Mouse (Mus musculus) forebrain, embryonic 16.5 days (tissue): Measurements from ENCODE around the gene Syce1l. TPM values are rescaled to one million over a fixed set of nuclear protein-coding genes. Genes with fewer than 3 reads are reported as not detected.
A peak's percentile ranks its signal among the peaks of the same experiment; 100 is the strongest.

Experiments used
- ATAC-seq: fragments of 200-750 bp; cut with Nextera tagmentation; 2 replicates; pipeline ENCODE4 v1.8.0; 2017; ENCODE audit warnings: mild to moderate bottlenecking, moderate library complexity
- H3K27ac ChIP-seq: fragments of 300-500 bp; sonication (generic); 2 replicates; pipeline ENCODE4 v1.5.1; 2014; ENCODE audit warnings: low read length, control low read depth
- H3K27me3 ChIP-seq: fragments of 300-500 bp; sonication (generic); replicated peaks from 2 replicates; pipeline ENCODE4 v1.6.1; 2014; ENCODE audit warnings: low read length; ENCODE audit not compliant: control insufficient read depth, insufficient read depth
- H3K36me3 ChIP-seq: fragments of 300-500 bp; sonication (generic); 2 replicates; pipeline ENCODE4 v1.6.1; 2014; ENCODE audit not compliant: control insufficient read depth, insufficient read depth
- H3K4me1 ChIP-seq: fragments of 300-500 bp; sonication (generic); replicated peaks from 2 replicates; pipeline ENCODE4 v1.6.1; 2014; ENCODE audit warnings: low read length; ENCODE audit not compliant: control insufficient read depth, insufficient read depth
- H3K4me2 ChIP-seq: fragments of 300-500 bp; sonication (generic); 2 replicates; pipeline ENCODE4 v1.6.1; 2014; ENCODE audit warnings: mild to moderate bottlenecking, low read length, control low read depth
- H3K4me3 ChIP-seq: fragments of 300-500 bp; sonication (generic); replicated peaks from 2 replicates; pipeline ENCODE4 v1.5.1; 2014; ENCODE audit warnings: mild to moderate bottlenecking, low read length, control low read depth
- H3K9ac ChIP-seq: fragments of 300-500 bp; sonication (generic); replicated peaks from 2 replicates; pipeline ENCODE4 v1.6.1; 2014; ENCODE audit warnings: low read depth, low read length, control low read depth
- H3K9me3 ChIP-seq: fragments of 300-500 bp; sonication (generic); 2 replicates; pipeline ENCODE4 v1.6.1; 2016; ENCODE audit warnings: low read length; ENCODE audit not compliant: control insufficient read depth
- WGBS: fragments of 180-500 bp; shearing (Covaris S2); extraction: QIAGEN DNeasy Blood & Tissue Kit; methylation state at CpG from one replicate; pipeline ENCODE4 v1.1.7; 2014; 5-methylcytosine and 5-hydroxymethylcytosine counted together
- polyA plus RNA-seq: library from polyadenylated mRNA; unstranded; fragments of >200 nt; fragmentation: Nextera tagmentation; extraction: Ambion mirVana; gene quantifications from 2 replicates; pipeline ENCODE4 v1.2.1, GENCODE M21; 2015

The Syce1l gene
- polyA plus RNA-seq = 0.35 TPM in 1 of 2 replicates, not detected in the other

- Histone ChIP-seq H3K9me3 (no peaks in the 10 kb centered on the region), H3K36me3 (peaks cover 6% of the 10 kb centered on the region), H3K9ac (no peak within 1 kb of the TSS), H3K4me2 (no peak within 1 kb of the TSS), H3K27ac (no peak within 1 kb of the TSS), H3K4me1 (0 out of 2 replicates have a peak, but pooled peaks cover under 1% of the 10 kb centered on the region), H3K4me3 (no peak within 1 kb of the TSS), H3K27me3 (no peaks in the 10 kb centered on the region)
- 94% methylated on average over 16 of the region's 16 CpGs for WGBS
- no peak for ATAC-seq
Measured at GRCm38 (mm10) chr8:113642926-113643325, at the start of gene Syce1l. Gene Syce1l, plus strand, starts transcription at chr8:113643213.

GRCm38 (mm10) chr8:113598401-113598800, 44.6 kb upstream of the Syce1l start:
- WGBS = 52% methylated on average over 3 of the region's 3 CpGs
- Histone ChIP-seq H3K27ac (no peak overlapping the region), H3K9me3 (no peaks in the 10 kb centered on the region), H3K4me1 (no peaks in the 10 kb centered on the region), H3K4me2 (no peak overlapping the region), H3K36me3 (no peaks in the 10 kb centered on the region), H3K27me3 (no peaks in the 10 kb centered on the region), H3K9ac (no peak overlapping the region), H3K4me3 (no peak overlapping the region)
- no peak for ATAC-seq

GRCm38 (mm10) chr8:113632634-113633033, 10.4 kb upstream of the Syce1l start:
- Histone ChIP-seq H3K4me3 (no peak overlapping the region), H3K9me3 (no peaks in the 10 kb centered on the region), H3K9ac (no peak overlapping the region), H3K27me3 (no peaks in the 10 kb centered on the region), H3K4me1 (peaks cover 19% of the 10 kb centered on the region), H3K36me3 (no peaks in the 10 kb centered on the region), H3K27ac (no peak overlapping the region), H3K4me2 (no peak overlapping the region)
- ATAC-seq = no peak
- 6% methylated on average over 3 of the region's 3 CpGs for WGBS

GRCm38 (mm10) chr8:113634161-113634560, 8.9 kb upstream of the Syce1l start:
- WGBS = 28% methylated on average over 12 of the region's 12 CpGs
- H3K4me1 ChIP-seq = peaks cover 21% of the 10 kb centered on the region
- H3K9me3 ChIP-seq = no peaks in the 10 kb centered on the region
- peak overlapping the region; percentile 59 for H3K9ac ChIP-seq
- no peaks in the 10 kb centered on the region for H3K36me3 ChIP-seq
- peak overlapping the region; percentile 81 for H3K4me3 ChIP-seq
- no peaks in the 10 kb centered on the region for H3K27me3 ChIP-seq
- no peak for ATAC-seq
- peak overlapping the region; percentile 82 for H3K4me2 ChIP-seq
- H3K27ac ChIP-seq = peak overlapping the region; percentile 94

- Histone ChIP-seq H3K4me2 (peak within 1 kb of the TSS; percentile 83), H3K9ac (peak within 1 kb of the TSS; percentile 79), H3K27me3 (no peaks in the 10 kb centered on the region), H3K27ac (peak within 1 kb of the TSS; percentile 94), H3K4me3 (peak within 1 kb of the TSS; percentile 81), H3K9me3 (no peaks in the 10 kb centered on the region), H3K4me1 (peaks cover 21% of the 10 kb centered on the region), H3K36me3 (no peaks in the 10 kb centered on the region)
- WGBS = under 1% methylated on average over 42 of the region's 42 CpGs
- peak; percentile 98 for ATAC-seq
Measured at GRCm38 (mm10) chr8:113634670-113635591, 8.1 kb upstream of the Syce1l start, which contains the start of gene Mon1b. Gene Mon1b, plus strand, starts transcription at chr8:113635587.

- no peaks in the 10 kb centered on the region for H3K27me3 ChIP-seq
- peak overlapping the region; percentile 79 for H3K9ac ChIP-seq
- no peaks in the 10 kb centered on the region for H3K36me3 ChIP-seq
- peak; percentile 69 for ATAC-seq
- under 1% methylated on average over 44 of the region's 44 CpGs for WGBS
- H3K4me3 ChIP-seq = peak overlapping the region; percentile 81
- H3K4me1 ChIP-seq = peaks cover 21% of the 10 kb centered on the region
- peak overlapping the region; percentile 94 for H3K27ac ChIP-seq
- no peaks in the 10 kb centered on the region for H3K9me3 ChIP-seq
- peak overlapping the region; percentile 83 for H3K4me2 ChIP-seq
Measured at GRCm38 (mm10) chr8:113635592-113636279, 7.3 kb upstream of the Syce1l start.

- no peak overlapping the region for H3K27ac ChIP-seq
Measured at GRCm38 (mm10) chr8:113636280-113636628, 6.8 kb upstream of the Syce1l start.

GRCm38 (mm10) chr8:113640357-113640756, 2.7 kb upstream of the Syce1l start:
- Histone ChIP-seq H3K4me2 (no peak overlapping the region), H3K36me3 (peaks cover 6% of the 10 kb centered on the region), H3K9me3 (no peaks in the 10 kb centered on the region), H3K9ac (no peak overlapping the region), H3K4me3 (no peak overlapping the region), H3K4me1 (peaks cover 16% of the 10 kb centered on the region), H3K27ac (no peak overlapping the region), H3K27me3 (no peaks in the 10 kb centered on the region)
- ATAC-seq = no peak
- 90% methylated on average over 8 of the region's 8 CpGs for WGBS

More at GRCm38 (mm10) chr8:113636280-113636628, 6.8 kb upstream of the Syce1l start:
- ATAC-seq = no peak
- WGBS = 31% methylated on average over 5 of the region's 5 CpGs
- Histone ChIP-seq H3K4me2 (peak overlapping the region; percentile 83), H3K27me3 (no peaks in the 10 kb centered on the region), H3K9ac (peak overlapping the region; percentile 79), H3K4me3 (peak overlapping the region; percentile 81), H3K4me1 (peaks cover 21% of the 10 kb centered on the region), H3K36me3 (no peaks in the 10 kb centered on the region), H3K9me3 (no peaks in the 10 kb centered on the region)

GRCm38 (mm10) chr8:113643479-113644210, 632 bp downstream of the Syce1l start:
- H3K4me3 ChIP-seq = no peak overlapping the region
- no peaks in the 10 kb centered on the region for H3K4me1 ChIP-seq
- peaks cover 6% of the 10 kb centered on the region for H3K36me3 ChIP-seq
- 85% methylated on average over 8 of the region's 8 CpGs for WGBS
- H3K27ac ChIP-seq = no peak overlapping the region
- no peaks in the 10 kb centered on the region for H3K27me3 ChIP-seq
- ATAC-seq = no peak
- no peak overlapping the region for H3K9ac ChIP-seq
- H3K9me3 ChIP-seq = no peaks in the 10 kb centered on the region
- H3K4me2 ChIP-seq = no peak overlapping the region
